Mouse (Mus musculus) liver, embryonic 13.5 days (tissue): ENCODE results near the gene Gamt. TPM values are rescaled to one million over a fixed set of nuclear protein-coding genes. Genes with fewer than 3 reads are reported as not detected.
A peak's percentile ranks its signal among the peaks of the same experiment; 100 is the strongest.
"Not testable (repeated sequence)": the region's sequence is repeated elsewhere in the genome, so short reads cannot be mapped to it uniquely, and the experiment has no call there.

Experiments
- ATAC-seq: fragments of 200-750 bp; cut with Nextera tagmentation; 2 replicates; pipeline ENCODE4 v1.8.0; 2017; ENCODE audit warnings: low read depth, mild to moderate bottlenecking, moderate number of reproducible peaks, moderate library complexity
- DNase-seq: peaks from one replicate; pipeline ENCODE4 v3.0.0; 2022
- H3K27ac ChIP-seq: fragments of 300-500 bp; sonication (generic); 2 replicates; pipeline ENCODE4 v1.5.1; 2015; ENCODE audit warnings: moderate library complexity, mild to moderate bottlenecking, inconsistent platforms
- H3K27me3 ChIP-seq: fragments of 300-500 bp; sonication (generic); 2 replicates; pipeline ENCODE4 v1.6.1; 2015; ENCODE audit warnings: mild to moderate bottlenecking, inconsistent platforms
- H3K36me3 ChIP-seq: fragments of 300-500 bp; sonication (generic); 2 replicates; pipeline ENCODE4 v1.6.1; 2015; ENCODE audit warnings: mild to moderate bottlenecking, inconsistent platforms
- H3K4me1 ChIP-seq: fragments of 300-500 bp; sonication (generic); replicated peaks from 2 replicates; pipeline ENCODE4 v1.6.1; 2015; ENCODE audit warnings: inconsistent platforms
- H3K4me2 ChIP-seq: fragments of 300-500 bp; sonication (generic); 2 replicates; pipeline ENCODE4 v1.6.1; 2015; ENCODE audit warnings: inconsistent platforms, mild to moderate bottlenecking, moderate library complexity
- H3K4me3 ChIP-seq: fragments of 300-500 bp; sonication (generic); replicated peaks from 2 replicates; pipeline ENCODE4 v1.5.1; 2015; ENCODE audit warnings: mild to moderate bottlenecking, inconsistent platforms
- H3K9ac ChIP-seq: fragments of 300-500 bp; sonication (generic); 2 replicates; pipeline ENCODE4 v1.6.1; 2015; ENCODE audit warnings: mild to moderate bottlenecking, inconsistent platforms
- H3K9me3 ChIP-seq: fragments of 300-500 bp; sonication (generic); replicated peaks from 2 replicates; pipeline ENCODE4 v1.6.1; 2016; ENCODE audit warnings: inconsistent platforms
- WGBS: fragments of 180-500 bp; shearing (Covaris S2); methylation state at CpG from one replicate; pipeline ENCODE4 v1.1.7; 2015; ENCODE audit not compliant: insufficient replicate concordance; 5-methylcytosine and 5-hydroxymethylcytosine counted together
- microRNA-seq: library from miRNA; unstranded; fragments of <30 nt; microRNA quantifications from one replicate; pipeline ENCODE4, GENCODE M21; 2016
- polyA plus RNA-seq: library from polyadenylated mRNA; unstranded; fragments of >200 nt; fragmentation: Nextera tagmentation; extraction: Ambion mirVana; gene quantifications from 2 replicates; pipeline ENCODE4 v1.2.1, GENCODE M21; 2015

Gene Gamt
- polyA plus RNA-seq, 1 experiment from 2014 or later = 57.2 TPM

DNA sequence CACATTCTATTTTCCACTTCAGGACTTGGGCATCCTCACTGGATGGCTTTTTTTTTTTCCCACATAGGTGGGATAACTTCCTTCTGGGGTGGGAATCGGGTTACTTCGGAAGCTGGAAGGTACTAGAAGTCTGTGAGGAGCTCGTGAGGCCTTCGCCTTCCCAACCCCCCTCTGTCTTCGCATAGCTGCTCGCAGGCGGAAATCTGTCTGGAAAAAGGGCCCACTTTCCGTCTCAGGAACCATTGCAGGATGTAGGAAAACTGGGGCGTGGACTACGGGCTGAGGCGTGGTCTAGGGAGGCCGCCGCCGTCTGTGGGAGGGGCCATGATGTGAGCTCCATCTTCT lies 34.8 kb downstream of the Gamt start:
- Histone ChIP-seq H3K9me3 (no peaks in the 10 kb centered on the region), H3K4me3 (peak overlapping the region; percentile 86), H3K4me2 (peak overlapping the region; percentile 97), H3K27me3 (peaks cover 20% of the 10 kb centered on the region; the same call in 1 of the 2 replicates), H3K27ac (peak overlapping the region; percentile 94), H3K36me3 (peaks cover 29% of the 10 kb centered on the region), H3K4me1 (peaks cover 38% of the 10 kb centered on the region), H3K9ac (peak overlapping the region; percentile 72)
- ATAC-seq (no peak), DNase-seq (no peak)
- WGBS = 1% methylated on average over 14 of the region's 14 CpGs

- 10% methylated on average over 2 of the region's 2 CpGs for WGBS
- Histone ChIP-seq H3K4me1 (peaks cover 25% of the 10 kb centered on the region), H3K27me3 (peaks cover 23% of the 10 kb centered on the region; the same call in 1 of the 2 replicates)
- not testable (repeated sequence) for H3K36me3 ChIP-seq, H3K27ac ChIP-seq, H3K9ac ChIP-seq, H3K9me3 ChIP-seq, H3K4me2 ChIP-seq, DNase-seq, H3K4me3 ChIP-seq, ATAC-seq
Measured at GRCm38 (mm10) chr10:80223137-80223536, 37.7 kb downstream of the Gamt start.

- H3K4me1 ChIP-seq = peaks cover 5% of the 10 kb centered on the region
- no peaks in the 10 kb centered on the region for H3K9me3 ChIP-seq
- H3K9ac ChIP-seq = no peak overlapping the region
- WGBS = 45% methylated on average over 8 of the region's 9 CpGs
- no peak for ATAC-seq
- no peak overlapping the region for H3K4me2 ChIP-seq
- no peak for DNase-seq
- peaks cover 29% of the 10 kb centered on the region for H3K27me3 ChIP-seq
- no peak overlapping the region for H3K27ac ChIP-seq
- no peak overlapping the region for H3K4me3 ChIP-seq
- no peaks in the 10 kb centered on the region for H3K36me3 ChIP-seq
Measured at GRCm38 (mm10) chr10:80220676-80221075, 40.1 kb downstream of the Gamt start.

- H3K4me3 ChIP-seq = no peak overlapping the region
- 29% methylated on average over 16 of the region's 16 CpGs for WGBS
- H3K27ac ChIP-seq = no peak overlapping the region
- no peaks in the 10 kb centered on the region for H3K9me3 ChIP-seq
- no peak overlapping the region for H3K4me2 ChIP-seq
- DNase-seq (no peak), ATAC-seq (no peak)
- no peaks in the 10 kb centered on the region for H3K36me3 ChIP-seq
- H3K27me3 ChIP-seq = peaks cover 9% of the 10 kb centered on the region; the same call in 1 of the 2 replicates
- no peak overlapping the region for H3K9ac ChIP-seq
- no peaks in the 10 kb centered on the region for H3K4me1 ChIP-seq
Measured at GRCm38 (mm10) chr10:80215048-80215772, 45.6 kb downstream of the Gamt start.

- H3K27me3 ChIP-seq = peaks cover 19% of the 10 kb centered on the region
- not testable (repeated sequence) for ATAC-seq, H3K4me3 ChIP-seq, H3K9me3 ChIP-seq, H3K4me2 ChIP-seq, H3K9ac ChIP-seq, H3K27ac ChIP-seq, H3K36me3 ChIP-seq, H3K4me1 ChIP-seq, DNase-seq
- 59% methylated on average over 7 of the region's 7 CpGs for WGBS
Measured at GRCm38 (mm10) chr10:80211547-80212103, 49.2 kb downstream of the Gamt start.

- ATAC-seq (no peak), DNase-seq (no peak)
- WGBS = 46% methylated on average over 24 of the region's 24 CpGs
- H3K36me3 ChIP-seq = no peaks in the 10 kb centered on the region
- H3K9me3 ChIP-seq = no peaks in the 10 kb centered on the region
- H3K4me1 ChIP-seq = no peaks in the 10 kb centered on the region
- no peak overlapping the region for H3K9ac ChIP-seq
- H3K27ac ChIP-seq = no peak overlapping the region
- H3K4me3 ChIP-seq = no peak overlapping the region
- H3K27me3 ChIP-seq = peaks cover 30% of the 10 kb centered on the region
- no peak overlapping the region for H3K4me2 ChIP-seq
Measured at GRCm38 (mm10) chr10:80208841-80209371, 51.9 kb downstream of the Gamt start.

DNA sequence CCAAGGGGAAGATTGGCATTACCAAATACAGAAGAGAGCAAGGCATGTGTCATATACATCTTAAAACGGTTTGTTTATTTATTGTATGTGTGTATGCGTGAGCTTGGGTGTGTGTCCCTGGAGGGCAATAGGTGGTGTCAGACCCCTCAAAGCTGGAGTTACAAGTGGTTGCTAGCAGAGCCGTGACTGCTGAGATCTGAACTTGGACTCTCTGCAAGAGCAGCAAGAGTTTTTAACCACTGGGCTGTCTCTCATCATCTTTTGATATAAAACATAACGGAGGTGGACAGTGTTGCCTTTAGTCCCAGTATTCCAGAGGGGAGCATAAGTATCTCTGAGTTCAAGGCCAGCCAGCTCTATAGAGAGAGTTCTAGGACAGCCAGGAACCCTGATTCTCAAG lies 52.6 kb downstream of the Gamt start:
- WGBS = 67% methylated on average over 4 of the region's 4 CpGs
- H3K9ac ChIP-seq = no peak overlapping the region
- no peaks in the 10 kb centered on the region for H3K4me1 ChIP-seq
- H3K4me3 ChIP-seq = no peak overlapping the region
- no peak for ATAC-seq
- H3K4me2 ChIP-seq = no peak overlapping the region
- peaks cover 33% of the 10 kb centered on the region for H3K27me3 ChIP-seq
- H3K36me3 ChIP-seq = no peaks in the 10 kb centered on the region
- no peak overlapping the region for H3K27ac ChIP-seq
- no peaks in the 10 kb centered on the region for H3K9me3 ChIP-seq
- DNase-seq = no peak

Small RNA genes lying within 50 kb of the gene (microRNA-seq; reads per million reads assigned to microRNA genes)
- 2.9 reads per million, percentile 3 among the genes with 10 or more reads in this experiment for gene Mir6911

Other genes with a start within 250 kb of the Gamt start
- 14.3 and 14.9 TPM in 2 replicates for gene Arhgap45, start 244.4 kb downstream of the Gamt start, polyA plus RNA-seq
- 120 and 122 TPM in 2 replicates for gene Polr2e, start 221.2 kb downstream of the Gamt start, polyA plus RNA-seq
- 677 TPM in 2 replicates for gene Gpx4, start 213.8 kb downstream of the Gamt start, polyA plus RNA-seq
- gene Sbno2, start 155.4 kb downstream of the Gamt start, polyA plus RNA-seq = 9.2 and 9.9 TPM in 2 replicates
- 16.2 and 18.3 TPM in 2 replicates for gene Stk11, start 145.2 kb downstream of the Gamt start, polyA plus RNA-seq
- gene Atp5d, start 122.4 kb downstream of the Gamt start, polyA plus RNA-seq = 358 and 362 TPM in 2 replicates
- gene Cbarp, start 120.2 kb downstream of the Gamt start, polyA plus RNA-seq = 0.54 and 0.69 TPM in 2 replicates
- 3.0 and 3.3 TPM in 2 replicates for gene Midn, start 112.7 kb downstream of the Gamt start, polyA plus RNA-seq
- gene Cirbp, start 95.0 kb downstream of the Gamt start, polyA plus RNA-seq = 19.5 and 21.9 TPM in 2 replicates
- gene 1600002K03Rik, start 88.1 kb downstream of the Gamt start, polyA plus RNA-seq = 14.8 and 15.1 TPM in 2 replicates
- 0.98 and 1.1 TPM in 2 replicates for gene Efna2, start 81.5 kb downstream of the Gamt start, polyA plus RNA-seq
- gene Mum1, start 34.6 kb downstream of the Gamt start, polyA plus RNA-seq = 26.1 and 26.5 TPM in 2 replicates
- 241 and 294 TPM in 2 replicates for gene Ndufs7, start 11.9 kb downstream of the Gamt start, polyA plus RNA-seq
- gene Dazap1, start 474 bp upstream of the Gamt start, polyA plus RNA-seq = 33.5 and 34.7 TPM in 2 replicates
- gene Rps15, start 31.4 kb upstream of the Gamt start, polyA plus RNA-seq = 792 and 836 TPM in 2 replicates
- 0.13 and 0.24 TPM in 2 replicates for gene Apc2, start 35.0 kb upstream of the Gamt start, polyA plus RNA-seq
- gene 2310011J03Rik, start 59.5 kb upstream of the Gamt start, polyA plus RNA-seq = 42.3 and 43.7 TPM in 2 replicates
- gene Pcsk4, start 68.5 kb upstream of the Gamt start, polyA plus RNA-seq = 5.3 TPM in 2 replicates
- gene Reep6, start 68.9 kb upstream of the Gamt start, polyA plus RNA-seq = 50.9 and 65.0 TPM in 2 replicates
- gene Adamtsl5, start 87.4 kb upstream of the Gamt start, polyA plus RNA-seq = 1.8 and 2.5 TPM in 2 replicates
- gene Plk5, start 95.4 kb upstream of the Gamt start, polyA plus RNA-seq = 0.12 TPM in 1 of 2 replicates, not detected in the other
- 1.0 and 1.1 TPM in 2 replicates for gene Mex3d, start 126.6 kb upstream of the Gamt start, polyA plus RNA-seq
- 81.2 and 87.4 TPM in 2 replicates for gene Mbd3, start 138.5 kb upstream of the Gamt start, polyA plus RNA-seq
- 474 and 603 TPM in 2 replicates for gene Uqcr11, start 145.8 kb upstream of the Gamt start, polyA plus RNA-seq
- 55.2 and 56.2 TPM in 2 replicates for gene Tcf3, start 172.6 kb upstream of the Gamt start, polyA plus RNA-seq
- 0.02 TPM in 1 of 2 replicates, not detected in the other for gene Onecut3, start 233.8 kb upstream of the Gamt start, polyA plus RNA-seq